Mouse (Mus musculus) CH12.LX (cell line): ENCODE measurements around the gene Slamf8.

Source experiments
- CHD1 ChIP-seq: IDR thresholded peaks from 2 replicates; pipeline ENCODE4 v1.6.1; 2012; ENCODE audit warnings: low read depth, low read length, improper control_type of control experiment, inconsistent platforms
- CHD2 ChIP-seq: IDR thresholded peaks from 2 replicates; pipeline ENCODE4 v1.6.1; 2011; ENCODE audit warnings: low read length, improper control_type of control experiment
- CTCF ChIP-seq, 2 experiments: IDR thresholded peaks in 1 of 2; conservative IDR thresholded peaks in 1 of 2; 2 replicates each; pipeline ENCODE4 v1.5.1; 2011 to 2012; ENCODE audit warnings: low read depth in 2 of 2, low read length in 2 of 2, improper control_type of control experiment in 1 of 2, inconsistent platforms in 1 of 2, mild to moderate bottlenecking in 1 of 2, moderate library complexity in 1 of 2
- POLR2A ChIP-seq: IDR thresholded peaks from 2 replicates; pipeline ENCODE4 v1.6.1; 2011; ENCODE audit warnings: low read depth, mild to moderate bottlenecking, improper control_type of control experiment, low read length
- POLR2AphosphoS2 ChIP-seq: IDR thresholded peaks from 2 replicates; pipeline ENCODE4 v1.6.1; 2011; ENCODE audit warnings: low read depth, low read length, improper control_type of control experiment
- RCOR1 ChIP-seq: conservative IDR thresholded peaks from 2 replicates; pipeline ENCODE4 v1.6.1; 2012; ENCODE audit warnings: low read depth, mild to moderate bottlenecking, inconsistent platforms, low read length, improper control_type of control experiment
- SIN3A ChIP-seq: IDR thresholded peaks from 2 replicates; pipeline ENCODE4 v1.6.1; 2012; ENCODE audit warnings: low read length, improper control_type of control experiment, inconsistent platforms

GRCm38 (mm10) chr1:172539827-172540226, 50.5 kb downstream of the Slamf8 start:
- TF ChIP-seq CTCF (conservative IDR thresholded peaks at IDR 0.05 in 1 of 2, IDR thresholded peaks at IDR 0.05 in 1 of 2; ENCODE audit: low read depth in 2 of 2, low read length in 2 of 2): no peak
- no peak for TF ChIP-seq POLR2A
- TF ChIP-seq RCOR1: no peak
- no peak for TF ChIP-seq POLR2AphosphoS2
- no peak for TF ChIP-seq CHD1
- TF ChIP-seq SIN3A: no peak
- no peak for TF ChIP-seq CHD2
